Mouse (Mus musculus) cerebellum, adult 2 months (tissue): ENCODE measurements at regions not wholly inside any gene's neighbourhood (a gene's known extent, or its start where the extent isn't known, plus 50 kb on each side); places are given as distances from the start of the nearest gene placed in this dataset.

Source experiments
- CTCF ChIP-seq: fragments of 200-500 bp; IDR thresholded peaks from 2 replicates; pipeline ENCODE4 v1.5.1; 2011; ENCODE audit warnings: low read depth, mild to moderate bottlenecking, control low read depth, low read length, moderate library complexity, borderline replicate concordance; ENCODE audit not compliant: insufficient read depth
- POLR2A ChIP-seq: fragments of 200-500 bp; IDR thresholded peaks from 2 replicates; pipeline ENCODE4 v1.6.1; 2011; ENCODE audit warnings: low read length, control low read depth, borderline replicate concordance; ENCODE audit not compliant: insufficient read depth

- TF ChIP-seq CTCF: no peak
- no peak for TF ChIP-seq POLR2A
Observed at GRCm38 (mm10) chr2:61407881-61408280, 170.5 kb upstream of the Tank start.
